In genomic region chr12:80962566-80962965, GRCm38 (mm10) we compare ENCODE assay signal across 18 mouse cellular contexts. TPM values are rescaled to one million over a fixed set of nuclear protein-coding genes. Genes with fewer than 3 reads are reported as not detected.
"Had no signal": no experiment of that assay in that cellular context is flagged by ENCODE, and none has a peak within 500 bp of the region (broad histone marks: within the 10 kb centered on the region; RNA-seq: fewer than 3 reads in every experiment).

No protein-coding gene starts in this region.

- H3K4me3 ChIP-seq: liver, embryonic 15.5 days; midbrain, embryonic 10.5 days; midbrain, embryonic 12.5 days; neural tube, embryonic 12.5 days; stomach, embryonic 15.5 days had no signal

- H3K27ac ChIP-seq: liver, embryonic 15.5 days; midbrain, embryonic 10.5 days; midbrain, embryonic 12.5 days; neural tube, embryonic 12.5 days; stomach, embryonic 15.5 days; stomach, postnatal 0 days had no signal

- ATAC-seq: midbrain, embryonic 16.5 days had no signal

- H3K4me2 ChIP-seq: liver, embryonic 15.5 days; lung, embryonic 14.5 days; midbrain, embryonic 12.5 days; neural tube, embryonic 12.5 days; stomach, embryonic 15.5 days had no signal

- H3K9me3 ChIP-seq: liver, embryonic 15.5 days; midbrain, embryonic 10.5 days; midbrain, embryonic 12.5 days; neural tube, embryonic 12.5 days; stomach, embryonic 15.5 days had no signal

- H3K9ac ChIP-seq: liver, embryonic 15.5 days; lung, embryonic 14.5 days; midbrain, embryonic 12.5 days; neural tube, embryonic 12.5 days; stomach, embryonic 15.5 days had no signal

- H3K4me1 ChIP-seq: liver, embryonic 15.5 days; midbrain, embryonic 10.5 days; midbrain, embryonic 12.5 days; neural tube, embryonic 12.5 days; stomach, embryonic 15.5 days had no signal

- DNase-seq: lung, adult 18-20 months; lung, embryonic 14.5 days; lung, postnatal 10 days; lung, postnatal 4 days; midbrain, embryonic 14.5 days; right cerebral cortex, postnatal 14 days; thymus, adult 2 months; thymus, postnatal 25 days; thymus, postnatal 4 days had no signal

- H3K27me3 ChIP-seq: liver, embryonic 15.5 days; midbrain, embryonic 12.5 days; neural tube, embryonic 12.5 days; stomach, embryonic 15.5 days had no signal

RNA-seq across cellular contexts. Expression of gene Slc10a1, which starts 5.9 kb away (rescaled TPM):
- polyA plus RNA-seq: spleen, adult 2 months; urinary bladder, adult 2 months had no signal
